Mouse (Mus musculus): ENCODE results near the gene Slc44a4. TPM values are rescaled to one million over a fixed set of nuclear protein-coding genes. Genes with fewer than 3 reads are reported as not detected.

Gene Slc44a4
- under 1 TPM; 0.14 to 0.30 TPM for total RNA-seq (2021)

GRCm38 (mm10) chr17:34913930-34914665 is at the start of gene Slc44a4:
Slc44a4 (plus strand) TSS chr17:34914466.
- DNase-seq (ENCODE audit: extremely low spot score in 1 of 2, low spot score in 2 of 2), result peak in 1 of 2 experiments; percentile 15
- intact Hi-C loops (cut with DNase I), result no loop called here

- DNase-seq (ENCODE audit: extremely low spot score in 1 of 2, low spot score in 2 of 2), result no peak
- intact Hi-C loops (cut with DNase I), result no loop called here
These were observed 48.3 kb upstream of the Slc44a4 start for GRCm38 (mm10) chr17:34865981-34866380.

- intact Hi-C loops (cut with DNase I), result no loop called here
- DNase-seq (ENCODE audit: extremely low spot score in 1 of 2, low spot score in 2 of 2), result no peak
These were observed 39.9 kb upstream of the Slc44a4 start for GRCm38 (mm10) chr17:34874321-34874720.

- intact Hi-C loops (cut with DNase I), result no loop called here
- DNase-seq (ENCODE audit: extremely low spot score in 1 of 2, low spot score in 2 of 2), result no peak
These were observed 34.9 kb upstream of the Slc44a4 start, which contains the start of gene Zbtb12 for GRCm38 (mm10) chr17:34879336-34879879. Zbtb12 (plus strand) TSS chr17:34879483.

GRCm38 (mm10) chr17:34881166-34881565 is 33.1 kb upstream of the Slc44a4 start:
- intact Hi-C loops (cut with DNase I), result no loop called here
- no peak for DNase-seq (ENCODE audit: extremely low spot score in 1 of 2, low spot score in 2 of 2)

- intact Hi-C loops (cut with DNase I), result no loop called here
- DNase-seq (ENCODE audit: extremely low spot score in 1 of 2, low spot score in 2 of 2), result no peak
These were observed 32.5 kb upstream of the Slc44a4 start, which contains the start of gene Gm20547 for GRCm38 (mm10) chr17:34881683-34882310. Gm20547 (minus strand) TSS chr17:34882042.

GRCm38 (mm10) chr17:34883332-34883731 is 30.9 kb upstream of the Slc44a4 start:
- intact Hi-C loops (cut with DNase I), result no loop called here
- DNase-seq (ENCODE audit: extremely low spot score in 1 of 2, low spot score in 2 of 2), result no peak

- DNase-seq (ENCODE audit: extremely low spot score in 1 of 2, low spot score in 2 of 2), result no peak
- intact Hi-C loops (cut with DNase I), result no loop called here
These were observed 29.6 kb upstream of the Slc44a4 start for GRCm38 (mm10) chr17:34884704-34885103.

- intact Hi-C loops (cut with DNase I), result no loop called here
- DNase-seq (ENCODE audit: extremely low spot score in 1 of 2, low spot score in 2 of 2), result no peak
These were observed 28.7 kb upstream of the Slc44a4 start for GRCm38 (mm10) chr17:34885615-34886014.

GRCm38 (mm10) chr17:34887942-34888341 is 26.3 kb upstream of the Slc44a4 start:
- intact Hi-C loops (cut with DNase I), result no loop called here
- no peak for DNase-seq (ENCODE audit: extremely low spot score in 1 of 2, low spot score in 2 of 2)

GRCm38 (mm10) chr17:34890074-34890743 is 24.1 kb upstream of the Slc44a4 start:
- no peak for DNase-seq (ENCODE audit: extremely low spot score in 1 of 2, low spot score in 2 of 2)
- intact Hi-C loops (cut with DNase I), result loop anchor here (5.0 kb wide), 1 partner anchor 33 kb away; no protein-coding TSS in a partner anchor

- intact Hi-C loops (cut with DNase I), result loop anchor here (5.0 kb wide), 1 partner anchor 34 kb away; no protein-coding TSS in a partner anchor
- no peak for DNase-seq (ENCODE audit: extremely low spot score in 1 of 2, low spot score in 2 of 2)
These were observed 22.9 kb upstream of the Slc44a4 start for GRCm38 (mm10) chr17:34891377-34891776.

- intact Hi-C loops (cut with DNase I), result loop anchor here (5.0 kb wide), 1 partner anchor 36 kb away; no protein-coding TSS in a partner anchor
- no peak for DNase-seq (ENCODE audit: extremely low spot score in 1 of 2, low spot score in 2 of 2)
These were observed 21.0 kb upstream of the Slc44a4 start for GRCm38 (mm10) chr17:34893072-34893824.

GRCm38 (mm10) chr17:34894074-34894597 is 20.1 kb upstream of the Slc44a4 start:
- peak; percentile 91 to 96 for DNase-seq (ENCODE audit: extremely low spot score in 1 of 2, low spot score in 2 of 2)
- intact Hi-C loops (cut with DNase I), result loop anchor here (5.0 kb wide), 1 partner anchor 37 kb away; no protein-coding TSS in a partner anchor

GRCm38 (mm10) chr17:34894801-34895530 is 19.3 kb upstream of the Slc44a4 start:
- peak in 1 of 2 experiments; percentile 81 for DNase-seq (ENCODE audit: extremely low spot score in 1 of 2, low spot score in 2 of 2)
- intact Hi-C loops (cut with DNase I), result loop anchor here (5.0 kb wide), 1 partner anchor 38 kb away; no protein-coding TSS in a partner anchor

- DNase-seq (ENCODE audit: extremely low spot score in 1 of 2, low spot score in 2 of 2), result peak in 1 of 2 experiments; percentile 45
These were observed 18.5 kb upstream of the Slc44a4 start for GRCm38 (mm10) chr17:34895724-34896123.

GRCm38 (mm10) chr17:34896366-34896765 is 17.9 kb upstream of the Slc44a4 start:
- intact Hi-C loops (cut with DNase I), result no loop called here
- no peak for DNase-seq (ENCODE audit: extremely low spot score in 1 of 2, low spot score in 2 of 2)

More at GRCm38 (mm10) chr17:34895724-34896123, 18.5 kb upstream of the Slc44a4 start:
- intact Hi-C loops (cut with DNase I), result no loop called here
